Mouse (Mus musculus): ENCODE results near the gene Slc2a12. TPM values are rescaled to one million over a fixed set of nuclear protein-coding genes. Genes with fewer than 3 reads are reported as not detected.

The Slc2a12 gene
- 0.05 TPM in 1 of 2 replicates, not detected in the other for polyA plus RNA-seq (2015; fragmentation: Nextera tagmentation; extraction: Ambion mirVana)

GRCm38 (mm10) chr10:22644853-22645491, at the start of gene Slc2a12:
Gene Slc2a12, plus strand, starts transcription at chr10:22645011.
- H3K4me3 ChIP-seq (replicated peaks) = peak within 1 kb of the TSS; percentile 51
- 2% methylated on average over 40 of the region's 40 CpGs for WGBS (ENCODE audit: insufficient replicate concordance)
- H3K4me2 ChIP-seq = peak within 1 kb of the TSS; percentile 66
- peak; percentile 3 for DNase-seq
- H3K9ac ChIP-seq = peak within 1 kb of the TSS; percentile 36
- H3K4me1 ChIP-seq (replicated peaks) = no peaks in the 10 kb centered on the region
- H3K36me3 ChIP-seq = no peaks in the 10 kb centered on the region
- no peaks in the 10 kb centered on the region for H3K9me3 ChIP-seq (replicated peaks)
- 0 out of 2 replicates have a peak, but pooled peaks cover 4% of the 10 kb centered on the region for H3K27me3 ChIP-seq
- no peak within 1 kb of the TSS for H3K27ac ChIP-seq
- ATAC-seq (ENCODE audit: low read depth) = peak; percentile 55

DNA sequence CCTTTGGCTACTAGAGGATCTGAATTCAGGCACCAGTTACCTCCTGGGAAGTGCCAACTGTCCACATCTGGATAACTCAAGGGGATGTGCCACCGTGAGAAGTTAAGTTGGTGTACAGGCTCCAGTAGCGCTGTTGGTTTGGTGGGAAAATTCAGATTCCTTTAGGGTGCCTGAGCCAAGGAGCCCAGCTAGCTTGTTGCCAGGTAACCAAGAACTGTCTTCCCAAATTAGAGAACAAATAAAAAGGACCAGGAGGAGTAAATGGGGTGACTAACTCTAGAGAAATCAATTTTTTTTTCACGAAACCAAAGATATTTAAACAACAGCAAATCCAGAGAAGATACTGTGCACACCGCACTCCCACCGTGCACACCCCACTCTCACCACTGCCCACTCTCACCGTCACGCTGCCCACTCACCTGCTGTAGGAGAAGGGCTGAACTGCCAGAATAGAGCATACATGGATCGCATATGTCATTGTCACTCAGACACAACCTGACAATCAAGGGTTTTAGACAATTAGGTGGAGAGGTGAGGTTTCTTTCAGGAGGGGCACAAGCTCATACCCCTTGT, 45.8 kb upstream of the Slc2a12 start:
- H3K4me3 ChIP-seq (replicated peaks) = no peak overlapping the region
- no peaks in the 10 kb centered on the region for H3K27me3 ChIP-seq
- no peak overlapping the region for H3K4me2 ChIP-seq
- DNase-seq (no peak), ATAC-seq (ENCODE audit: low read depth) (no peak)
- H3K9ac ChIP-seq = no peak overlapping the region
- no peaks in the 10 kb centered on the region for H3K36me3 ChIP-seq
- H3K9me3 ChIP-seq (replicated peaks) = no peaks in the 10 kb centered on the region
- H3K4me1 ChIP-seq (replicated peaks) = no peaks in the 10 kb centered on the region
- WGBS (ENCODE audit: insufficient replicate concordance) = 80% methylated on average over 8 of the region's 8 CpGs
- no peak overlapping the region for H3K27ac ChIP-seq

- no peak overlapping the region for H3K9ac ChIP-seq
- no peak overlapping the region for H3K4me3 ChIP-seq (replicated peaks)
- H3K36me3 ChIP-seq = no peaks in the 10 kb centered on the region
- no peak for DNase-seq
- H3K4me1 ChIP-seq (replicated peaks) = no peaks in the 10 kb centered on the region
- H3K27ac ChIP-seq = no peak overlapping the region
- H3K9me3 ChIP-seq (replicated peaks) = no peaks in the 10 kb centered on the region
- ATAC-seq (ENCODE audit: low read depth) = no peak
- WGBS (ENCODE audit: insufficient replicate concordance) = 63% methylated on average over 6 of the region's 6 CpGs
- H3K4me2 ChIP-seq = no peak overlapping the region
- H3K27me3 ChIP-seq = no peaks in the 10 kb centered on the region
Measured at GRCm38 (mm10) chr10:22601046-22601445, 43.8 kb upstream of the Slc2a12 start.

- ATAC-seq (ENCODE audit: low read depth) (no peak), DNase-seq (no peak)
- H3K4me1 ChIP-seq (replicated peaks) = no peaks in the 10 kb centered on the region
- H3K4me2 ChIP-seq = no peak overlapping the region
- H3K27ac ChIP-seq = no peak overlapping the region
- H3K9me3 ChIP-seq (replicated peaks) = no peaks in the 10 kb centered on the region
- no peaks in the 10 kb centered on the region for H3K27me3 ChIP-seq
- WGBS (ENCODE audit: insufficient replicate concordance) = 55% methylated on average over 2 of the region's 2 CpGs
- H3K9ac ChIP-seq = no peak overlapping the region
- H3K4me3 ChIP-seq (replicated peaks) = no peak overlapping the region
- H3K36me3 ChIP-seq = no peaks in the 10 kb centered on the region
Measured at GRCm38 (mm10) chr10:22604801-22605200, 40.0 kb upstream of the Slc2a12 start.

- ATAC-seq (ENCODE audit: low read depth) = no peak
- Histone ChIP-seq H3K4me3 (replicated peaks) (no peak overlapping the region), H3K27ac (no peak overlapping the region)
Measured at GRCm38 (mm10) chr10:22608273-22608672, 36.5 kb upstream of the Slc2a12 start.

DNA sequence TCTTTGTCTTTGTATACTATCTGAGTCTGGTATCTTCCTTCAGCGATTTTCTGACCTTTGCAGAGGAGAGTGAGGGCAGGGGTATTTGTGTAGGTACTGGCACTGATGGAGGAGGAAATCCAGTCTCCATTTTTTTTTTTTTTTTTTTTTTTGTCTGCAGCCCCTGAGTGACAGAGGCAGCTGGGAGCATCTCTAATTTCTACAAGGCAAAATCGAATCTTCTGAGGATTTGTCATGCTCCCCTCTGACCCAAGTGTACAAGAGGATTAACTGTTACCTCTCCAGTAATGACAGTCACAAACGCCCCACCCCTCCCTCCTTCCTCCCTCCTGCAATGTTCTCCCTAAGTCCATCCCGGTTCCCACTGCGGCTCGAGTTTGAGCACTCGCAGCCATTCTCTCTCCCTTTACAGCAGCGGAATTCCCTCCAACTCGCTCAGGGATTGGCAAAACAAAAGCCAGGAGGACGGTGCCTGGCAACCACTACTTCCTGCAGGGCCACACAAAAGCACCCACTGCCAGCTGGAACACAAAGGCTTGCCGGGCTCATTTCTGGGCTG, 35.9 kb upstream of the Slc2a12 start:
- ATAC-seq (ENCODE audit: low read depth) = no peak
- H3K4me1 ChIP-seq (replicated peaks) = no peaks in the 10 kb centered on the region
- no peak overlapping the region for H3K9ac ChIP-seq
- no peak overlapping the region for H3K4me3 ChIP-seq (replicated peaks)
- H3K36me3 ChIP-seq = no peaks in the 10 kb centered on the region
- no peak overlapping the region for H3K4me2 ChIP-seq
- WGBS (ENCODE audit: insufficient replicate concordance) = 9% methylated on average over 11 of the region's 11 CpGs
- no peaks in the 10 kb centered on the region for H3K9me3 ChIP-seq (replicated peaks)
- H3K27ac ChIP-seq = no peak overlapping the region
- no peaks in the 10 kb centered on the region for H3K27me3 ChIP-seq
- no peak for DNase-seq

More at GRCm38 (mm10) chr10:22608273-22608672, 36.5 kb upstream of the Slc2a12 start:
- 59% methylated on average over 5 of the region's 5 CpGs for WGBS (ENCODE audit: insufficient replicate concordance)
- Histone ChIP-seq H3K9ac (no peak overlapping the region), H3K36me3 (no peaks in the 10 kb centered on the region), H3K27me3 (no peaks in the 10 kb centered on the region), H3K9me3 (replicated peaks) (no peaks in the 10 kb centered on the region), H3K4me2 (no peak overlapping the region), H3K4me1 (replicated peaks) (no peaks in the 10 kb centered on the region)
- no peak for DNase-seq

DNA sequence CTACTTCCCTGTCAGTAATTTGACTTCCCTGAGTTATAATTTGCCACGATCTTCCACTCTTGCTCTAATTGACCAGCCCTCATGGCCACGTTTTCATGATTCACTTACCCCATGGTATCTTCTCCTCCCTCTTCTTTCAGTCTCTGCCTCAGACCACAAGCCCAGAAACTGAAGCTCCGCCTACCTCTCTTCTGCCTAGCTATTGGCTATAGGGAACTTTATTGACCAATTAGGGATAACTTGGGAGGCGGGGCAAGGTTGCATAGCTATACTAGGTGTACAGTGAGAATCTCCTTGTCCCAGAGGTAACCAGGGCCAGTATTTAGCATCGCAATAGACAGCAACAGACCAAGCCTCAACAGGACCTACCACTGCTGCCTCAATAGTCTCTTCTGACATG, 31.5 kb upstream of the Slc2a12 start:
- no peak for DNase-seq
- Histone ChIP-seq H3K27me3 (no peaks in the 10 kb centered on the region), H3K9ac (no peak overlapping the region), H3K36me3 (no peaks in the 10 kb centered on the region), H3K27ac (no peak overlapping the region), H3K4me2 (no peak overlapping the region), H3K4me3 (replicated peaks) (no peak overlapping the region), H3K4me1 (replicated peaks) (no peaks in the 10 kb centered on the region), H3K9me3 (replicated peaks) (0 out of 2 replicates have a peak, but pooled peaks cover 4% of the 10 kb centered on the region)
- ATAC-seq (ENCODE audit: low read depth) = no peak
- 59% methylated on average over 5 of the region's 5 CpGs for WGBS (ENCODE audit: insufficient replicate concordance)

GRCm38 (mm10) chr10:22614554-22614953, 30.3 kb upstream of the Slc2a12 start:
- ATAC-seq (ENCODE audit: low read depth) = no peak
- Histone ChIP-seq H3K27ac (no peak overlapping the region), H3K4me1 (replicated peaks) (no peaks in the 10 kb centered on the region), H3K4me2 (no peak overlapping the region), H3K9ac (no peak overlapping the region), H3K27me3 (no peaks in the 10 kb centered on the region), H3K9me3 (replicated peaks) (0 out of 2 replicates have a peak, but pooled peaks cover 4% of the 10 kb centered on the region), H3K36me3 (no peaks in the 10 kb centered on the region), H3K4me3 (replicated peaks) (no peak overlapping the region)
- WGBS (ENCODE audit: insufficient replicate concordance) = 66% methylated on average over 8 of the region's 8 CpGs
- DNase-seq = no peak

DNA sequence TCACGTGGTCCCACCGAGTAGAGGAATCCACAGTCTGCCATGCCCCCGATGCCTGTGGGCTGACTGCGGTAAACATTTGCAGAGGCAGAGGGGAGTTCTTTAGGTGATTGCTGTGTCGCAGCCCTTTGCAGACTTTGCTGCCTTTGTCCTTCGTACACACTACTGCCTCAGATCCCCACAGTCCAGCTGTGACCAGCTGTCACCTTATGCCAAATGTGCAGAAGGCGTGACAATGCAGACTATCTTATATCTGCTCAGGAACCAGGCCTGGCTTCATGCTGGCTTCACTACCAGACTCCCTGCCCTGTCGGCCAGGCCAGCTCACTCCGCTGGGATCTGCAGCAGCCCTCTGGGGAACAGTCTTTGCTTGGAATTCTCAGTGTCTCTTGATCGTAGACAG, 29.5 kb upstream of the Slc2a12 start:
- Histone ChIP-seq H3K27me3 (no peaks in the 10 kb centered on the region), H3K4me2 (no peak overlapping the region), H3K9me3 (replicated peaks) (0 out of 2 replicates have a peak, but pooled peaks cover 4% of the 10 kb centered on the region), H3K27ac (no peak overlapping the region), H3K9ac (no peak overlapping the region), H3K4me1 (replicated peaks) (no peaks in the 10 kb centered on the region), H3K4me3 (replicated peaks) (no peak overlapping the region), H3K36me3 (no peaks in the 10 kb centered on the region)
- no peak for ATAC-seq (ENCODE audit: low read depth)
- no peak for DNase-seq
- 45% methylated on average over 10 of the region's 10 CpGs for WGBS (ENCODE audit: insufficient replicate concordance)

DNA sequence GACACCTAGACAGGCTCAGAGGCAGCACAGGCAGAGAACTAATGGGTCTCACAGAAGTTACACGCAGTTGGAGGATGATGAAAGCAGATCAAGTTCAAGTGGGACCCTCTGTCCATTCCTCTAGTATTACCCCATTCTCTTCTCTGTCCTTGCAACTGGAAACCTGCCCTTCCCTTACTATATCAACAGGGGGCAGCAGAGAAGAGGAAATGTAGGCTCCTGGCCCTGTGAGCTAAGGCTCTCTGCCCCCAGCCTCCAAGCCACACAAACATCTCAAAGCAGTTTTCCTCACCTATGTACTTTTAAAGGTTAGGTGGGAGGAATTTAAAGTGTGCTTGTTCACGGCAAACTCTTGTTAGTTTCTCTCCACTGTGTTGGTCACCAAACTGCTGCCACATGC, 26.0 kb upstream of the Slc2a12 start:
- Histone ChIP-seq H3K36me3 (no peaks in the 10 kb centered on the region), H3K9ac (no peak overlapping the region), H3K4me3 (replicated peaks) (no peak overlapping the region), H3K4me1 (replicated peaks) (no peaks in the 10 kb centered on the region), H3K9me3 (replicated peaks) (0 out of 2 replicates have a peak, but pooled peaks cover 4% of the 10 kb centered on the region), H3K27ac (no peak overlapping the region), H3K4me2 (no peak overlapping the region), H3K27me3 (no peaks in the 10 kb centered on the region)
- WGBS (ENCODE audit: insufficient replicate concordance) = 58% methylated on average over 2 of the region's 2 CpGs
- no peak for ATAC-seq (ENCODE audit: low read depth)
- no peak for DNase-seq

GRCm38 (mm10) chr10:22628832-22629231, 16.0 kb upstream of the Slc2a12 start:
- 63% methylated on average over 1 of the region's 1 CpGs for WGBS (ENCODE audit: insufficient replicate concordance)
- no peaks in the 10 kb centered on the region for H3K36me3 ChIP-seq
- no peaks in the 10 kb centered on the region for H3K9me3 ChIP-seq (replicated peaks)
- H3K27me3 ChIP-seq = no peaks in the 10 kb centered on the region
- no peaks in the 10 kb centered on the region for H3K4me1 ChIP-seq (replicated peaks)
- H3K4me2 ChIP-seq = no peak overlapping the region
- no peak overlapping the region for H3K9ac ChIP-seq
- H3K27ac ChIP-seq = no peak overlapping the region
- no peak for DNase-seq
- no peak overlapping the region for H3K4me3 ChIP-seq (replicated peaks)
- ATAC-seq (ENCODE audit: low read depth) = no peak

All from liver, embryonic 13.5 days (tissue).